Mouse (Mus musculus) thymus, adult 2 months (tissue): ENCODE results near the gene St3gal4.

Experiments
- CTCF ChIP-seq: fragments of 200-500 bp; IDR thresholded peaks from 2 replicates; pipeline ENCODE4 v1.5.1; 2012; ENCODE audit warnings: mild to moderate bottlenecking, control low read depth, low read length, moderate library complexity, borderline replicate concordance; ENCODE audit not compliant: control insufficient read depth, poor library complexity, insufficient read depth; ENCODE audit errors: extremely low read depth
- POLR2A ChIP-seq: fragments of 200-500 bp; IDR thresholded peaks from 2 replicates; pipeline ENCODE4 v1.6.1; 2012; ENCODE audit warnings: mild to moderate bottlenecking, low read length, control low read depth, moderate library complexity; ENCODE audit not compliant: control insufficient read depth, poor library complexity, insufficient read depth; ENCODE audit errors: extremely low read depth

- TF ChIP-seq CTCF (no peak), POLR2A (no peak)
These were observed 73.3 kb downstream of the St3gal4 start for GRCm38 (mm10) chr9:35045756-35046155.
